Mouse (Mus musculus) ES-E14 (cell line): ENCODE measurements at regions not wholly inside any gene's neighbourhood (a gene's known extent, or its start where the extent isn't known, plus 50 kb on each side); places are given as distances from the start of the nearest gene placed in this dataset.

Source experiments
- DNase-seq: peaks from one replicate; pipeline ENCODE4 v3.0.0-alpha.2; 2013; ENCODE audit warnings: low read depth, low spot score
- H3K27ac ChIP-seq: 2 replicates; pipeline ENCODE4 v1.5.1; 2012; ENCODE audit warnings: low read depth, mild to moderate bottlenecking, low read length, moderate library complexity, mixed read lengths; ENCODE audit not compliant: poor library complexity, insufficient read depth, severe bottlenecking
- H3K36me3 ChIP-seq: 2 replicates; pipeline ENCODE4 v1.6.1; 2012; ENCODE audit warnings: mild to moderate bottlenecking, low read length, moderate library complexity, mixed read lengths; ENCODE audit not compliant: control insufficient read depth, poor library complexity, insufficient read depth, severe bottlenecking
- H3K4me1 ChIP-seq, 2 experiments: fragments of 150-350 bp in 1 of 2; sonication (generic) in 1 of 2; 2 replicates each; pipeline ENCODE4 v1.6.1; 2012; ENCODE audit warnings: low read length in 2 of 2, mild to moderate bottlenecking in 1 of 2, mixed read lengths in 1 of 2; ENCODE audit not compliant: control insufficient read depth in 2 of 2, insufficient read depth in 2 of 2, poor library complexity in 1 of 2
- H3K4me3 ChIP-seq, 2 experiments: fragments of 150-350 bp in 1 of 2; sonication (generic) in 1 of 2; 2 replicates each; pipeline ENCODE4 v1.5.1; 2012; ENCODE audit warnings: low read length in 2 of 2, low read depth in 1 of 2, mild to moderate bottlenecking in 1 of 2, mixed read lengths in 1 of 2; ENCODE audit not compliant: insufficient read depth in 1 of 2, poor library complexity in 1 of 2, severe bottlenecking in 1 of 2
- H3K9ac ChIP-seq: 2 replicates; pipeline ENCODE4 v1.6.1; 2012; ENCODE audit warnings: low read depth, mild to moderate bottlenecking, low read length, mixed read lengths; ENCODE audit not compliant: poor library complexity, insufficient read depth, severe bottlenecking
- H3K9me3 ChIP-seq: fragments of 150-350 bp; sonication (generic); 2 replicates; pipeline ENCODE4 v1.6.1; 2012; ENCODE audit warnings: low read depth, mild to moderate bottlenecking, low read length; ENCODE audit not compliant: control insufficient read depth, insufficient read depth
- CHD2 ChIP-seq: IDR thresholded peaks from 2 replicates; pipeline ENCODE4 v1.6.1; 2014; ENCODE audit warnings: mild to moderate bottlenecking, low read depth, low read length, inconsistent platforms
- HCFC1 ChIP-seq: IDR thresholded peaks from 2 replicates; pipeline ENCODE4 v1.6.1; 2012; ENCODE audit warnings: low read length, inconsistent platforms, borderline replicate concordance; ENCODE audit not compliant: insufficient read depth
- MAFK ChIP-seq: IDR thresholded peaks from 2 replicates; pipeline ENCODE4 v1.6.1; 2014; ENCODE audit warnings: mild to moderate bottlenecking, low read depth, low read length, inconsistent platforms; ENCODE audit not compliant: insufficient read depth
- ZC3H11A ChIP-seq: IDR thresholded peaks from 2 replicates; pipeline ENCODE4 v1.6.1; 2012; ENCODE audit warnings: low read depth, mild to moderate bottlenecking, inconsistent platforms, low read length, borderline replicate concordance
- ZNF384 ChIP-seq: IDR thresholded peaks from 2 replicates; pipeline ENCODE4 v1.6.1; 2012; ENCODE audit warnings: low read depth, low read length, inconsistent platforms
- in situ Hi-C, 2 experiments: fragments of 600-800 bp; cut with MboI; formaldehyde crosslinking; loops; one replicate each; pipeline ENCODE4 v1.15.1; 2025; ENCODE audit warnings: low sequenced_read_pairs in 2 of 2, inconsistent platforms in 1 of 2; ENCODE audit not compliant: unreplicated experiment in 2 of 2

GRCm38 (mm10) chr2:169524429-169524828, 63.1 kb downstream of the Gm11011 start:
- in situ Hi-C loops, result no loop called here
- Histone ChIP-seq H3K36me3 (no peaks in the 10 kb centered on the region), H3K27ac (no peak overlapping the region), H3K9ac (no peak overlapping the region), H3K4me3 (no peak overlapping the region), H3K4me1 (no peaks in the 10 kb centered on the region), H3K9me3 (no peaks in the 10 kb centered on the region)
- TF ChIP-seq HCFC1 (no peak), ZNF384 (no peak), MAFK (no peak), CHD2 (no peak), ZC3H11A (no peak)
- no peak for DNase-seq

GRCm38 (mm10) chr2:169519941-169520340, 67.6 kb downstream of the Gm11011 start:
- Histone ChIP-seq H3K9me3 (no peaks in the 10 kb centered on the region), H3K4me3 (no peak overlapping the region), H3K36me3 (no peaks in the 10 kb centered on the region), H3K4me1 (peaks cover 2 to 4% of the 10 kb centered on the region in 2 experiments; a peak in 2 of 4 replicates), H3K9ac (no peak overlapping the region), H3K27ac (no peak overlapping the region)
- TF ChIP-seq ZNF384 (no peak), MAFK (no peak), ZC3H11A (no peak), HCFC1 (no peak), CHD2 (no peak)
- in situ Hi-C loops, result no loop called here
- no peak for DNase-seq

- H3K4me3 ChIP-seq, result peak overlapping the region in 1 of 2 experiments; percentile 22; a peak in 1 of 4 replicates
- no peak overlapping the region for H3K9ac ChIP-seq
- H3K36me3 ChIP-seq, result no peaks in the 10 kb centered on the region
- TF ChIP-seq HCFC1, result no peak
- TF ChIP-seq MAFK, result no peak
- TF ChIP-seq ZC3H11A, result no peak
- TF ChIP-seq CHD2, result no peak
- no peak for TF ChIP-seq ZNF384
- in situ Hi-C loops, result no loop called here
- DNase-seq, result no peak
- H3K4me1 ChIP-seq, result peaks cover 2 to 4% of the 10 kb centered on the region in 2 experiments; a peak in 2 of 4 replicates
- no peaks in the 10 kb centered on the region for H3K9me3 ChIP-seq
- H3K27ac ChIP-seq, result no peak overlapping the region
Observed at GRCm38 (mm10) chr2:169515350-169515749, 72.2 kb downstream of the Gm11011 start.

- peaks cover 2 to 4% of the 10 kb centered on the region in 2 experiments; a peak in 2 of 4 replicates for H3K4me1 ChIP-seq
- no peak overlapping the region for H3K9ac ChIP-seq
- no peaks in the 10 kb centered on the region for H3K9me3 ChIP-seq
- H3K4me3 ChIP-seq, result no peak overlapping the region
- in situ Hi-C loops, result no loop called here
- H3K27ac ChIP-seq, result no peak overlapping the region
- H3K36me3 ChIP-seq, result no peaks in the 10 kb centered on the region
- no peak for TF ChIP-seq HCFC1
- TF ChIP-seq ZNF384, result no peak
- no peak for TF ChIP-seq CHD2
- no peak for TF ChIP-seq ZC3H11A
- TF ChIP-seq MAFK, result no peak
- peak; percentile 33 for DNase-seq
Observed at GRCm38 (mm10) chr2:169510741-169511140, 76.8 kb downstream of the Gm11011 start.

GRCm38 (mm10) chr2:169509406-169509805, 78.1 kb downstream of the Gm11011 start:
- Histone ChIP-seq H3K9ac (no peak overlapping the region), H3K27ac (no peak overlapping the region), H3K4me1 (no peaks in the 10 kb centered on the region), H3K4me3 (no peak overlapping the region), H3K36me3 (no peaks in the 10 kb centered on the region), H3K9me3 (no peaks in the 10 kb centered on the region)
- in situ Hi-C loops, result no loop called here
- TF ChIP-seq ZNF384 (no peak), CHD2 (no peak), MAFK (no peak), HCFC1 (no peak), ZC3H11A (no peak)
- no peak for DNase-seq
